ENCODE assay signal across 8 mouse cellular contexts in genomic region chr19:5072389-5073019, GRCm38 (mm10). TPM values are rescaled to one million over a fixed set of nuclear protein-coding genes. Genes with fewer than 3 reads are reported as not detected.
DNase-seq lines count a peak whose midpoint lies in the region; ATAC-seq and TF ChIP-seq lines count a peak whose summit lies in the region.

No protein-coding gene starts in this region.

- H3K27ac ChIP-seq in limb, embryonic 15.5 days, result peak overlapping the region; percentile 96
- H3K27ac ChIP-seq in neural tube, embryonic 14.5 days (ENCODE audit: low read depth, low read length), result no peak overlapping the region

- TF ChIP-seq CTCF in Patski (IDR thresholded peaks at IDR 0.05), result no peak

- peaks cover 56% of the 10 kb centered on the region for H3K4me1 ChIP-seq in limb, embryonic 15.5 days
- H3K4me1 ChIP-seq in neural tube, embryonic 14.5 days (ENCODE audit: control insufficient read depth, insufficient read depth, low read length), result peaks cover 25% of the 10 kb centered on the region

- in situ Hi-C loops in Patski (cut with MboI; ENCODE audit: low pct_unique_long_range_greater_than_20kb), result loop anchor here (5.0 kb wide), 1 partner anchor 55 kb away; no protein-coding TSS in a partner anchor

- peak; percentile 27 for DNase-seq in cerebellum, adult 11-12 months
- no peak for DNase-seq in Patski (ENCODE audit: low read depth, low spot score)
- DNase-seq in forelimb bud, embryonic 11.5 days (ENCODE audit: low read depth, low spot score), result peak; percentile 77
- DNase-seq in urinary bladder, postnatal 4 days (ENCODE audit: low spot score in 2 of 2), result no peak
- no peak for DNase-seq in T-cell, adult 2 months (ENCODE audit: low spot score)

- CTCF ChIA-PET in Patski (lab: Charles Lee), result interaction anchor here (1.8 to 4.6 kb wide), 3 partner anchors 18 to 56 kb away, joined by 4 to 32 read pairs (median 12); partner anchors contain the start of gene Rin1

- peak overlapping the region; percentile 91 for H3K4me2 ChIP-seq in limb, embryonic 15.5 days
- H3K4me2 ChIP-seq in neural tube, embryonic 14.5 days (ENCODE audit: low read depth, low read length), result peak overlapping the region; percentile 61

- H3K27me3 ChIP-seq in Patski, result peaks cover 3% of the 10 kb centered on the region
- peaks cover 6% of the 10 kb centered on the region; the same call in 1 of the 2 replicates for H3K27me3 ChIP-seq in limb, embryonic 15.5 days
- H3K27me3 ChIP-seq in neural tube, embryonic 14.5 days (ENCODE audit: control insufficient read depth, insufficient read depth, low read length), result peaks cover 14% of the 10 kb centered on the region

- H3K36me3 ChIP-seq in limb, embryonic 15.5 days, result no peaks in the 10 kb centered on the region
- H3K36me3 ChIP-seq in neural tube, embryonic 14.5 days (ENCODE audit: control insufficient read depth, insufficient read depth, low read length), result no peaks in the 10 kb centered on the region

- H3K4me3 ChIP-seq in limb, embryonic 15.5 days, result peak overlapping the region; percentile 67
- peak overlapping the region; percentile 36 for H3K4me3 ChIP-seq in neural tube, embryonic 14.5 days (ENCODE audit: low read depth, low read length)

- H3K9ac ChIP-seq in limb, embryonic 15.5 days, result no peak overlapping the region
- no peak overlapping the region for H3K9ac ChIP-seq in neural tube, embryonic 14.5 days (replicated peaks; ENCODE audit: low read depth, low read length)

- POLR2A ChIA-PET in Patski (lab: Charles Lee), result interaction anchor here (1.2 kb wide), 1 partner anchor 22 kb away, joined by 4 read pairs; the partner anchor contains the start of gene Rin1

- 2% methylated on average over 20 of the region's 20 CpGs for WGBS in limb, embryonic 15.5 days
- 3% methylated on average over 20 of the region's 20 CpGs for WGBS in neural tube, embryonic 14.5 days

- ATAC-seq in cerebellum, adult (ENCODE audit: insufficient number of reproducible peaks, low FRiP score, low TSS enrichment), result no peak
- peak; percentile 23 for ATAC-seq in Patski
- ATAC-seq in limb, embryonic 15.5 days (ENCODE audit: insufficient number of reproducible peaks, low FRiP score, low TSS enrichment, low read depth), result no peak
- 0 out of 2 replicates have a peak, but pooled peaks have one; percentile 2 for ATAC-seq in neural tube, embryonic 14.5 days (ENCODE audit: low read depth)

- no peaks in the 10 kb centered on the region for H3K9me3 ChIP-seq in limb, embryonic 15.5 days
- no peaks in the 10 kb centered on the region for H3K9me3 ChIP-seq in neural tube, embryonic 14.5 days (ENCODE audit: control insufficient read depth, low read length)

RNA-seq across cellular contexts. Expression of gene Cd248, which starts 4.6 kb away (rescaled TPM):
- 0.44 TPM for polyA plus RNA-seq in Patski (2021)
- 95.9 and 117 TPM in 2 replicates for polyA plus RNA-seq in limb, embryonic 15.5 days (2015; fragmentation: Nextera tagmentation; extraction: Ambion mirVana)
- polyA plus RNA-seq in neural tube, embryonic 14.5 days (2014; fragmentation: Nextera tagmentation; extraction: Ambion mirVana), result 6.3 and 26.4 TPM in 2 replicates

RNA-seq across cellular contexts. Expression of gene Tmem151a, which starts 12.8 kb away (rescaled TPM):
- 0.39 TPM for polyA plus RNA-seq in Patski (2021)
- polyA plus RNA-seq in limb, embryonic 15.5 days (2015; fragmentation: Nextera tagmentation; extraction: Ambion mirVana), result 1.0 and 2.2 TPM in 2 replicates
- polyA plus RNA-seq in neural tube, embryonic 14.5 days (2014; fragmentation: Nextera tagmentation; extraction: Ambion mirVana), result 19.8 and 23.7 TPM in 2 replicates

RNA-seq across cellular contexts. Expression of gene Yif1a, which starts 15.8 kb away (rescaled TPM):
- polyA plus RNA-seq in Patski (2021), result 68.6 TPM
- polyA plus RNA-seq in limb, embryonic 15.5 days (2015; fragmentation: Nextera tagmentation; extraction: Ambion mirVana), result 126 and 140 TPM in 2 replicates
- polyA plus RNA-seq in neural tube, embryonic 14.5 days (2014; fragmentation: Nextera tagmentation; extraction: Ambion mirVana), result 62.2 and 63.5 TPM in 2 replicates

RNA-seq across cellular contexts. Expression of gene Rin1, which starts 22.2 kb away (rescaled TPM):
- 39.4 TPM for polyA plus RNA-seq in Patski (2021)
- polyA plus RNA-seq in limb, embryonic 15.5 days (2015; fragmentation: Nextera tagmentation; extraction: Ambion mirVana), result 2.6 and 3.2 TPM in 2 replicates
- 0.62 and 0.86 TPM in 2 replicates for polyA plus RNA-seq in neural tube, embryonic 14.5 days (2014; fragmentation: Nextera tagmentation; extraction: Ambion mirVana)

RNA-seq across cellular contexts. Expression of gene Cnih2, which starts 25.8 kb away (rescaled TPM):
- 2.5 TPM for polyA plus RNA-seq in Patski (2021)
- polyA plus RNA-seq in limb, embryonic 15.5 days (2015; fragmentation: Nextera tagmentation; extraction: Ambion mirVana), result 17.6 and 26.3 TPM in 2 replicates
- polyA plus RNA-seq in neural tube, embryonic 14.5 days (2014; fragmentation: Nextera tagmentation; extraction: Ambion mirVana), result 433 and 499 TPM in 2 replicates

Comparison
In these comparisons a context has a peak if more than half of its experiments do, and no peak if none do; other contexts are left out.
1. DNase-seq: peak in cerebellum, adult 11-12 months (single experiment) and forelimb bud, embryonic 11.5 days (single experiment); none in Patski (single experiment), urinary bladder, postnatal 4 days (0 of 2) and T-cell, adult 2 months (single experiment).
2. ATAC-seq: peak in Patski (single experiment) and neural tube, embryonic 14.5 days (single experiment); none in cerebellum, adult (single experiment) and limb, embryonic 15.5 days (single experiment).